Mouse (Mus musculus) skeletal muscle tissue, adult 2 months (tissue): ENCODE results near the gene C1qb.
A peak's percentile ranks its signal among the peaks of the same experiment; 100 is the strongest.

ENCODE experiments used
- DNase-seq: peaks from one replicate; pipeline ENCODE4 v3.0.0-alpha.2; 2012; ENCODE audit warnings: low read depth, low spot score

C1qb gene

DNA sequence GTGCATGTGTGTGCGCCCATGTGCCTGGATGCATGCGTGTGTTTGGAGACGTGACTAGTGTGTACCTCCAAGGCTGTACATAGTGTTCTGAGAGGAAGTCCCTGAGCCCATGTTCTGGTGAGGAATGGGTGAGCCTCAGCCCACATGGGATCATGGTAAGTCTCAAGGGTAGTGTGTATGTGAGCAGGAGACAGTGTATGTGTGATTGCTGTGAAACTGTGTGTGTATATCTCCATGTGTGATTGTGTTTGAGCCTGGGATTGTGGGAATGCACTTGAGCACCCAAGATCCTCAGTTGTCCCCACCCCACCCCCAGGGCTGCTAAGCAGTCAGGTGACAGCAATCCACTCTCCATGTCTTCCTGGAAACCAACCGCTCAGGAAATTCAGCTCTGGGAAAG, 8.8 kb upstream of the C1qb start:
- DNase-seq: no peak

DNA sequence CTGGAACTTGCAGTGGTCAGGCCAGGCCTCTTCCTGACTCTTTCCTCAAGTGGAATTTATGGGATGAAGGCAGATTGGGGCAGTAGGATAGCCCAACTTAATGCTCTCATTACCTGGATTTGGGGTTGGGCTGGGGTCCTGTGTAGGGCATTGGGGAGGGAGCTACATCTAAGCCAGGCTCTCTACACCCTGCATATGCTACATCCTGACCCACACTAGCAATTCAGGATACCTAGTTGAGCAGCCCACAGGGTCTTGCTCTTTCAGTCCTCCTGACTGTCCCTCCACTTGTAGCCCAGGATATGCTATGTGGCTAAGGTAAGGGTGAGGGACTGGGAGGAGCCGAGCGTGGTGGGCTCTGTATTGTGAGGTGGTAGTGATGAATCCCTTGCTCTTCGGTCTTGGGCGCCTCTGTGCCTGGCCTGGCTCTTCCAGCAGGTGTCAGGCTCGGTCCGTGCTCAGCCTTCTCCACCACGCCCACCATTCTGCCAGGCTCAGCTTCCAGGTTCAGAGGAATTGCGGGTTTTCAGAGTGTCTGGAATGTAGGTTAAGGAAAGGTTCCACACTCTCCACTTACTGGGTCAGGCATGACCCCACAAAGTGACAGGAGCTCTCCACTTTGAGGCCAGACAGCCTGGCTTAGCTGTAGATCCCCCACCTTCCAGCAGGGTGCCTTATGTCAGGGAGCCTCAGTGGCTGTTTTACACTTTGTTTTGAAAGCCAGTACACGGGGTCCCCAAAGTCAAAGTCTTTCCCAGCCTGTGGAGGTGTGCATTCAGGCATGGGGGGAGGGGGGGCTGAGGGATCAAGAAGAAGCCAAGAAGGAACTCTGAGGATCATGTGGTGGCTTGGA, 7.9 kb upstream of the C1qb start:
- no peak for DNase-seq

DNA sequence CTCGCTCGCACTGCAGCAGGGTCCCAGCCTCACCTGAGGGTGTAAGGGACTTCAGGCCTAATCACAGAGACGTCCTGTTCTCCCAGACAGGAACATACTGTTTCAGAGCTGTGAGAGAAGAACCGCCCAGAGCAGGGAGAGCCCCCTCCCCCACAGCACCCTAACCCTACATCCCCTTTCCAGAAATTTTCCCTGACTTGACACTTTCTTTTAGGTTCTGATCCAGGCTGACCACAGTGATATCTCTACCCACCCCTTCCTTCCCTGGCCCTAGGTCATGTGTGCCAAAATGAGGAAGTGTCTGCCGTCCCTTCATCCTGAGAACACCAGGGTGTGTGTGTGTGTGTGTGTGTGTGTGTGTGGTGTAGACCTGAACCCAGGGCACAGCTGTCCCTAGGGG, 6.8 kb upstream of the C1qb start, which contains the start of gene C1qc:
TSS of gene C1qc (minus strand) at position 255 of the 400 bp plus-strand sequence.
- DNase-seq: peak; percentile 58

DNA sequence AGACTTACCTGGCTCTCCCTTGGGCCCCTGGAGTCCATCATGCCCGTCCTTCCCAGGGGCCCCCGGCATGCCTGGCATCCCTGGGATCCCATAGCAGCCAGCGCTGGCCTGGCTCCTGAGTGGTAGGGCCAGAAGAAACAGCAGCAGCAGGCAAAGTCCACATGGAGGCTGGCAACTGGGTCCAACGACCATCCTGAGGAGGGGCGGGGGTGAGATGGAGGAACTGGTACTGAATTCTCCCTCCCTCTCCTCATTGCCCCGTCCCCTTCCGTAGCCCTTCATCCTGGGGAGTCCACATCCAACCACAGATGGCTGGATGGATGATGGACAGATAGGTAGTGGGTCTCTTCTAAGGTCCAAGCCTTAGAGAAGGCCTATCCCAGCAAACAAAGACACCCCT, 6.4 kb upstream of the C1qb start:
- no peak for DNase-seq

DNA sequence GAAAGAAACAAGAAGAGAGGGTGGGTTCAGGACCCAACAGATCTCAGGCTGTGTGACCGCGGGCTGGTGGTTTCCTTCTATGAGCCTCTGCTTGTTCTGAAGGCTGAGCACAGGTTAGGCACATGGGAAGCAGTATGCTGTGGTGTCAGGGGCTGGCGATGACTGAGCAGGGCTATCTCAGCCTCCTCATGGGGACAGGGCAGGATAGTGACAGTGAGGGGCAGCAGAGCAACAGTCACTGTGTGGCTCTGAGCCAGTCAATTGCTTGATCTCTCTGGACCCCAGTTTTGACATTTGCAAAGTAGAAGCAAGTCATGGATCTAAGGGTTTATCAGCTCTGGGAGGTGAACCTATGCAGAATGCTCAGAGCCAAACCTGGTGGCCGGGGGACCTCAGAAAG, 5.1 kb upstream of the C1qb start:
- no peak for DNase-seq

DNA sequence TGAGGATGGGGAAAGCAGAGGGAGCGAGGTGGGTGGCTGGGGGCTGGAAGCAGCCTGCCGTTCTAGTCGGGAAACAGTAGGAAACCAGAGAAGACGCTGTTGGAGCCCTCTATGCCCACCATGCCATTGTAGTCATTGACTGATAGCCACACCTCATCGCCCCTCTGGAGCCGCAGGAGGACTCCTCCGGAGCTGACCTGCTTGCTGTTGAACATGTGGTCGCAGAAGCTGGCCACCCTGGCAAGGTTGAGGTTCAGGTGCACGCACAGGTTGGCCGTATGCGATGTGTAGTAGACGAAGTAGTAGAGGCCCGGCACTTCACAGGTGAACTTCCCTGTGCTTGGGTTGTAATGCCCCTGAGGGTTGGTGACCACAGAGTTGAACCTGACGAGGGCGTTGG, 4.0 kb upstream of the C1qb start:
- DNase-seq: no peak

DNA sequence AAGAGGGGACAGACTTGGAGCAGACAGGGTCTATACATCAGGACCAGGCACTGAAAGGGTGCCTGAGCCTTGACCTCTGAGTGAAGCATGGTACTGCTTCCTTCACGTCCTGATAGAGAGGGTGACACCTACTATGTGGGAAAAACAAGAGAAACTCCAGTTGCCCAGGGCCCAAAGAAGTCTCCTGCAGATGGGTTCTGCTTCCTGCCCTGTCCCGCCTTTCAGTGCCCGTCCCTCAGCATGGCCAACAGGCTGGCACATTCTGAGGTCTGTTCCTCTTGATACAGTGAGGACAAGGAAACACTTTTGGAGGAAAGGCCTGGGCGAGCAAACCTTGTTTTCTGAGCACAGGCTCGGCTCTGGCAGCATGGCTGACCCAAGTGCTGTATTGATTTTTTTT, 1.7 kb upstream of the C1qb start:
- DNase-seq: no peak

DNA sequence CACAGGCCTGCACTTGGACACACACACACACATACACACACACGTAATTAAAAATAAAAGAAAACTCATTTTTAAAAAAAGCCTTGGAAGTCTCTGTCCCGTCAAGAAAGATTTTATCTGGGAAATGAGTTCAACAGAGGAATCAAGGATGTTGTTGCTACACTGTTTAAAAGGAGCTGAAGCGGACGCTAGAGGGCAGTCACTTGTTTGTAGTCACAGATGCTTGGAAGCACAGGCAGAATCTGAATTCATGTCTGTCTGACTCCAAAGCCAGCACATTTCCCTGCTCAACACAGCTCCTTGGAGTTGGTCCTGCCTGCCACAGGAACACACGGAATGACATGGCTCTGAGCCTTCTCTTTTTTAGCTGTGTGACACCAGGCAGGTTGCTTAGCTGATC, 7.4 kb downstream of the C1qb start:
- no peak for DNase-seq

DNA sequence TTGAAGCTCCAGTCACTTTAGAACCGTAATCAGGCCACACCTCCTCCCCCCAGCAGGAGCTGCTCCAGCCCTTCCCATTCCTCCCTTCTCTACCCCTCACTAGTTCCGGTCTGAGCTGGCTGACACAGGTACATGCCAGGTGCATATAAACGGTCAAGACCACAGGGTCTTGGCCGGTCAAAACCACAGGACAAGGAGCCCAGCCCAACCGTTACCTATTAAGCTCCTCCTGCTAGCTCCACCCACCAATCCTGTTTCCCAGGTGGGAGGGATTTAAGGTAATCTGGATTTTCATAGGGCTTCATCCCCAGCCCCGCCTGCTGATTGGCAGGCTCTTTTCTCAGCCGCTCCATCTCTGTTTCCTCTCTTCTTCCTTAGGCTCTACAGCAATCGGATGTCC, 7.8 kb downstream of the C1qb start:
- no peak for DNase-seq

DNA sequence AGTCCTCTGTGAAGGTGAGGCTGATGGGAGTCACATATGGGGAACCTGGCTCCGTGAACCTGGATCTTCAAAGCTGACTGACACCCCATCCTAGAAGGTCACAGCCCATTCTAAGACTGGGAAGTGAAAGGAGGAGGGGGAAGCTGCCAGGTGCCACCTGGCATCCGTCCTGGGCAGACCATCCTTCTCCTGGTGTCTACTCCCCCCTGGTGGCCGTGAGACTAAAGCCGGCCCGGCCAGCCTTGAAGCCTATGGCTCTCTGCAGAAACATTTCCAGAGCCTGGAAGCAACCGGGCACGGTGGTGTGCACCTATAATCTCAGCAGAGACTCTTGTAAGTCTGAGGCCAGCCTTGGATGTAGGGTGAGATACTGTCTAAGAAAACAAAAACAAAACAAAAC, 9.0 kb downstream of the C1qb start:
- DNase-seq: no peak

DNA sequence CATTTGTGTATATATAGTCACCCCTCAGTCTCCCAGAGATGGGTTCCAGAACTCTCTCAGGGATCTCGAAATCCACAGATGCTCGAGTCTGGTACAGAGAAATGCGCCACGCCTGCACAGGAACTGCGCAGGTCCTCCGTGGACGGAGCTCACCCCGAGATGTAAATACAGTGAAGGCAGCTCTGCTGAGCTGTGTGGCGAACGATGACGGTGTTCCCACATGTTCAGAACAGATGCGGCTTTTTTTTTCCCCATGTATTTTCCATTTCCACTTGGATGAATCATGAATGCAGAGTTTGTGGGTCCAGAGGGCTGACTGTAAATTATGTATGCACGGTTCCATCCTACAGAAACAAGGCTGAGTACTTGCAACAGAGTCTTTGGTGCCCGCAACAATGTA, 11.0 kb downstream of the C1qb start:
- no peak for DNase-seq

DNA sequence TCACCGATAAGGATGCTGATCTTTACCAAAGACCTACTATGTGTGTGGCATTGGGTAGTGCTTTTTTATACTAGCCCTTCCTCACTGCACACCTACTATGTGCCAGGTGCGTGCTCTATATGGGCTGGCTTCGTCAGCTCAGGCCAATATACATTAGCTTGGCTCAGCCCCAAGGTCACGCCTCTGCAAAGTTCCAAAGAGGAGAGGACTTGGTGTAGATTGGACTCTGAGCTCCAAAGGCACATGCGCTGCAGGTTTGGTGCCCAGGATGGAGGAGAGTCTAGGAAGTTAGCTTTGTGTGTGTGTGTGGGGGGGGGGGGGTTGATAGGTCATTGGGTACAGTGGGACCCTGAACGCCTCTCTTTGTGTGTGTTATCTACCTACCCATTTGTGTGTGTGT, 17.6 kb downstream of the C1qb start:
- no peak for DNase-seq

DNA sequence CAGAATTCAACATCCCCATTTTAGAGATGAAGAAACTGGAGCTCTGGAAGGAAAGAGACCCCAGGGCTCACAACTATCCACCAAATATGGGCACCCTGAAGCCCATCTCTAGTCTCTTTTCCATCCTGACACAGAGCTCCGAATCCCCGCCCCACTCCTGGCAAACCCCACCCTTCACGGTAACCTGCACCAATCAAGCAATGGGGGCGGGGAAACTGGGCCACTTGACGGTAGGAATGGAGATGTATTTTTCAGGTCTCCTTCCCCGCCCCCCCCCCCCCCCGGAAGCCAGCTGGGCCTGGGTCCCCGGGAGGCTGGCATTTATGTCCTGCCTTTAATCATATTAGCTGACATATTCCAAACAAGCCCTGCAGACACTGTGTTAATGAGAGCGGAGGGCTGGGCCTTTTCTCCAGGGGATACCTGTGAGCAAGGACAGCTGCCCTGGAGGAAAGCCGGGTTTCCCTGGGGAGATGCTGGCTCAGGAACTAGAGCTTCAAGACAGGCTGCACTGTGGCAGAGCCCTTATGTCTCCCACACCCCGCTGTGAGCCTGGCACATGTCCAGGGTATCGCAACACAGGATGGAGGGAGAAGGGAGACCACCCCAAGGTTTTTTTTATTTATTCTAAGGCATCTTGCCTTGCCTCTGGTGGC, 18.2 kb downstream of the C1qb start:
- DNase-seq: no peak

DNA sequence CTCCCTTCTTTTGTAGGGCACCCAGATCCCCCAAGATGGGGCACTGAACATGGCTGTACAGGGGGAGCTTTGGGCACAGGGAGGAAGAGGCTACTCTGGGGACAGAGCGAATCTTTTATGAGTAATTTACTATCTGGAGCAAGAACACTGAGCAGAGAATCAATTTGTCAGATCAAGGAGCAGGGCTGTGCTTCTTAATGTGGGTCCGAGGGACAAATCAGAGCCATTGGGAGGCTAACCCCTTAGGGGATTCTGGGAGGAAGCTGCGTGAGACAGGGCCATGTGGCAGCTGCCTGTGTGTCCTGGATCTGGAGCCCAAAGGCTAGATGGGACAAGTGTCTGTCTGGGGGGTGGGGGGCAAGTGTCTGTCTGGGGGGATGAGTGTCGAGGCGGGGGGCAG, 20.5 kb downstream of the C1qb start:
- DNase-seq: no peak

DNA sequence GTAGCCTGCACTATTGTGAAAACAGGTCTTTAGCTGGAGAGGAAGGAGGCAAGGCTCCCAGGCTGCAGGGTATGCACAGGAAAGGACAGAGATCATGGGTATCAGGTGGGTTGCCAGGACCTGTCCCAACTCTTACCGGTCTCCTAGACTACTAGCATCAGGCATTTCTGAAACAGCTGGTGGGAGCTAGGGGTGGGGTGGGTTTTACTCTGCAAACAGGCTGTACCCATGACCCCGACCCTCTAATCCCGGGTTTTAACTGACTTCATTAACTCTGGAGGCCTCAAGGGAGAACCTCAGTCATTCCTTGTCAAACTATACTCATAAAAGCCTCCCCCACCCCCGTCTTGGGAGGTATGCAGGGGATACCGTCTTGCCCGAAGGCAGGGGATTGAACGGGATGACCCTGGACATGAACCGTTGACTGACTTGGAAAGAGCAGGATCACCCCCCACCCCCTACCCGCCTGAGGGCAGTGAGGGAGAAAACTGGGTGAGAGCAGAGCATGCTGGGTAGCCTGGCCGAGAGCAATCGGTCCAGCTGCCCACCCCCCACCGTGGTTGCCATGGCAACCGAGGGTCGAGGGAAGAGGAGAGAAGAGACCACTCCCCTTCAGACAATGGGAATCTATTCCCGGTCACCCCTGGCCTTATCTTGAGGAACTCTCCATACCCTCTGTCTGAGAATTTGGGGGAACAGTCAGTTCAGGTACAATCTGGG, 21.1 kb downstream of the C1qb start:
- DNase-seq: no peak

DNA sequence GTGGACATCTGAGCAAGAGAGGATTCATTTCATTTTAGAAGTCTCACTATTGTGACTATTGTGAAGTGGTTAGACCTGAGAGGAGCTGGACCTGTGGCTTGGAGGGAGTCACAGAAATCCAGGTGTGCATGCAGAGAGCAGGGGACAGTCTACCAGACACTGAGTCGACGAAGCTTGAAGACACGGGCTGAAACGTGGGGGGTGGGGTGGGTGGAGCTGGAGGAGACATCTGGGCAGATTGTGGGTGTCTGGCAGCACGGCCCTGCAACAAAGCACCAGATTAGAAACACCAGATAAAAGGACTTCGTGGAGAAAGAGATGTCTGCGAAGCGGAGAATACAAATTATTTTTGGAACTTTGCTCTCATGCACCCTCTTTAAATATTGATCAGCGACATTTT, 22.5 kb downstream of the C1qb start:
- no peak for DNase-seq

DNA sequence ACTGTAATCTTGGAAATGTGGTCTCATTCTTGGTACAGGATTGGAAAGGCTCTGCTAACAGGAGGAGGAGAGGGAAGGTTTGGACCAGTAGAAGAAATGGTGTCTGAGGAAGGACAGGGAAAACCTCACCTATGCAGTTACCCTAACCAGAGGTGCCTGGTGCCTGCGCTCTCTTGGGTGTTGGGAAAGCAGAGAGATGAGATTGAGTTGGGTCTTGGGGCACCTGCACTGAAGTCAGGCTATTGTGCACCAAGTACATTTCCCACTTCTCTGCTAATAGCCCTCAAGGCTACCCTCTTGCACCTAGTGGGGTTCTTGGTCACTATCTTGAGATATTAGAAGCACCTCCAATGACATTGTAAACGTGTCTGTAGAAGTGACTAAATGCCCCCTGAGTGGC, 23.6 kb downstream of the C1qb start:
- no peak for DNase-seq

DNA sequence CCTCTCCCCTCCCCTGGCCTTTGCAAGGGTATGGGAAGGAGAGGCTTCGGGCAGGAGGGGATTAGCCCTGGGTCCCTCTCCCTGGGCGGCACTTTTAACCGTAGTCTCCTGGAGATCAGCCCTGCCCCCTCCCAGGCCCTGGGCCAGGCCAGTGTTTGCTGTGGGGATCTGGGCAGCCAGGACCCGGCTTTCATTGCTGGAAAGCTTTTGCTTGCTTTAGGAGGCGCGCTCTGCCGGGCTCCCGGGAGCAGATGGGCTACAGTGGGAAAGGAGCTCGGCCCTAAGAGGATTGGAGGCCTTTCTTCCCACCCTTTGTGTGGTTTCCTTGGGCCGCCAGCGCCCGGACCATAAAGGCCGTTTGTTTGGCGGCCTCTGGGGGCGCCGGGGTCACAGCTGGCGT, 24.2 kb downstream of the C1qb start:
- DNase-seq: no peak

DNA sequence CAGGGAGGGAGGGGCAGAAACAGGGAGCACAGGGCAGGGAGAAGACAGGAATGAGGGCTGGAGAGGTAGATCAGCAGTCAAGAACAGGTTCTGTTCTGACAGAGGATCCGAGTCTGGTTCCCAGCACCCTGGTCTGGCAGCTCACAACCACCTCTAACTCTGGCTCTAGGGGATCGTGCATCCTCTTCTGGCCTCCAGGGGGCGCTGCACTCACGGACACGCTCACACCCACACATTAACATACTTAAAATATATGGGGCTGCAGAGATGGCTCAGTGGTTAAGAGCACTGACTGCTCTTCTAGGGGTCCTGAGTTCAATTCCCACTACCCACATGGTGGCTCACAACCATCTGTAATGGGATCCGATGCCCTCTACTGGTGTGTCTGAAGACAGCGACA, 26.0 kb downstream of the C1qb start:
- DNase-seq: no peak

DNA sequence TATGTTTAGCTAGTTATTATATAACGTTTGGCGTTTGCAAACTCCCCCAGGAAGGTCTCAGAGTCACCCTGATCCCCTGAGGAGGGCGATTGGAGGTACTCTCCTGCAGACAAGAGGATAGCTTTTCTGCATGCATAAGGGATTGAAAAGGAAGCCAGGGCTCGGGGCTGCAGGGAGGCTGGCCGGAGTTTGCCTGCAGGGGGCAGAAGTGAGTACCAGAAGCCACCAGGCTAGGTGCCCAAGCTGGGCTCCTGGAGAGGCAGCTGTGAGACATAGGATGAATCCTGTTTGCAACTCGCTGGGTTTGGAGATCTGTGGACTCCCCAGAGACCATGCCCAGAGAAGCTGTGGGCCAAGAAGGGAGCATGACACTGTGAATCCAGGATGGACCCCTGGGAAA, 30.9 kb downstream of the C1qb start:
- DNase-seq: no peak

DNA sequence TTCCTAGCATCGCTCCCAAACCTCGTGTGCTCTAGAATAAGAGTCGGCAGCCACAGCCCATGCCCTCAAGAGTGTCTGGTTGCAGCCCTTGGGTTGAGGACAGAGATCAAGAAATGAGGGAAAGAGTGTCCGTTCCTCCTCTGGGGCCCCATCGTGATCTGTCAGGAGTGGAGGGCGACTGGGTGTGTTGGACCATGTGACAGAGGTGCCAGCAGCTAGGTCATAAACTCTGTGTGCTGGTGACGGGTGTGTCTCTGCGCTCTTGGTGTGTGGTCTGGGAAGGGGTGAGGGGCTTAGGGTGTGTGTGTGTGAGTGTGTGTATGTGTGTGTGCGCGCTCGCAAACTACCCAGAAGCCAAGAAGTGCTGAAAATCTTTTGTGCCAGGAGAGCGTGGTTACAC, 33.0 kb downstream of the C1qb start:
- DNase-seq: no peak

DNA sequence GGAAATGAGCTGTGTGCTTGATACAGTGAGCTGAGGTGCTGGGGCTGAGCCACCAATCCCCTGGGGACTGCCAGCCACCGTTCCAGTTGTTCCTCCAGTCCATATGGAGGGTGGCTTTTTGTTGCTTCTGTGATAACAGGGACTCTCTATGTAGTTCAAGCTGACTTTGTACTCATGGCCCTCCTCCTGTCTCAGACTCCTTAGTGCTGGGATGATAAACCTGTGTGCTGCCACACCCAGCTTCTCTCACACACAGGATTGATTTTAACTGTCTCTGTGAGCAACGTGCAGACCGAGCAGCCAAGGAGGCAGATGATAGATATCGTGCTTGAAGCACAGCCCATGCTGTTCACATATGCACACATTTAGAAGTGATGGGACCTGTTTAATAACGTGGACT, 33.9 kb downstream of the C1qb start:
- no peak for DNase-seq

DNA sequence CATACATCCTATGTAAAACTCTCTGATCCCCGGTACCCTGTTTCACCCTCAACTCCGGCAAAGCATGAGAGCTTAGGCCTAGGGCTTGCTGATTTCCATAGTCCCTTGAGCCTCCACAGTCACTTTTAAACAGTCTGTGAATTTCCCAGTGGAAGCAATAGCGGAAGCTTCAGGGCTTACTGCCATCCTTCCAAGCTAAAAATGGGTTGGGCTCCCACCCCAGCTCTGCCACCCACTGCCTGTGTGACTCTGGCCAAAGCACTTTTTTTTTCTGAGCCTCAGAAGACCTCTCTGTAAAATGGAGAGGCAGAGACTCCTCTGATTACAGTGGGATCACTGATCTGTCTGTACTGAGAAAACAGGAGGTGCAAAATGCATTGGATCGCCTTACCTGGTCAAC, 37.4 kb downstream of the C1qb start:
- DNase-seq: no peak
